Mouse (Mus musculus) E14TG2a.4 (cell line): ENCODE measurements around the gene Hist1h3b.
"Not testable (repeated sequence)": the region's sequence is repeated elsewhere in the genome, so short reads cannot be mapped to it uniquely, and the experiment has no call there.

Experiments used
- H3K27me3 ChIP-seq: 2 replicates; pipeline ENCODE4 v1.6.1; 2014; ENCODE audit warnings: low read length, control low read depth; ENCODE audit not compliant: insufficient read depth
- H3K36me3 ChIP-seq: 2 replicates; pipeline ENCODE4 v1.6.1; 2014; ENCODE audit warnings: low read length, control low read depth; ENCODE audit not compliant: insufficient read depth
- H3K4me1 ChIP-seq: replicated peaks from 2 replicates; pipeline ENCODE4 v1.6.1; 2014; ENCODE audit warnings: low read depth, low read length, control low read depth
- H3K4me3 ChIP-seq: replicated peaks from 2 replicates; pipeline ENCODE4 v1.5.1; 2014; ENCODE audit warnings: mild to moderate bottlenecking, low read length
- H3K9me3 ChIP-seq: 2 replicates; pipeline ENCODE4 v1.6.1; 2014; ENCODE audit warnings: low read length, control low read depth
- CTCF ChIP-seq: conservative IDR thresholded peaks from 2 replicates; pipeline ENCODE4 v1.5.1; 2014; ENCODE audit warnings: low read length
- NANOG ChIP-seq: IDR thresholded peaks from 2 replicates; pipeline ENCODE4 v1.6.1; 2014; ENCODE audit warnings: borderline replicate concordance, low read length, mixed read lengths
- POU5F1 ChIP-seq: IDR thresholded peaks from 2 replicates; pipeline ENCODE4 v1.6.1; 2014; ENCODE audit warnings: low read length, borderline replicate concordance

The Hist1h3b gene

GRCm38 (mm10) chr13:23747892-23748288, 4.2 kb upstream of the Hist1h3b start:
- Histone ChIP-seq H3K27me3 (no peaks in the 10 kb centered on the region), H3K4me3 (0 out of 2 replicates have a peak overlapping the region, but pooled peaks have one; percentile 55), H3K4me1 (peaks cover 45% of the 10 kb centered on the region), H3K9me3 (no peaks in the 10 kb centered on the region), H3K36me3 (no peaks in the 10 kb centered on the region)
- no peak for TF ChIP-seq CTCF
- TF ChIP-seq NANOG = no peak
- no peak for TF ChIP-seq POU5F1

DNA sequence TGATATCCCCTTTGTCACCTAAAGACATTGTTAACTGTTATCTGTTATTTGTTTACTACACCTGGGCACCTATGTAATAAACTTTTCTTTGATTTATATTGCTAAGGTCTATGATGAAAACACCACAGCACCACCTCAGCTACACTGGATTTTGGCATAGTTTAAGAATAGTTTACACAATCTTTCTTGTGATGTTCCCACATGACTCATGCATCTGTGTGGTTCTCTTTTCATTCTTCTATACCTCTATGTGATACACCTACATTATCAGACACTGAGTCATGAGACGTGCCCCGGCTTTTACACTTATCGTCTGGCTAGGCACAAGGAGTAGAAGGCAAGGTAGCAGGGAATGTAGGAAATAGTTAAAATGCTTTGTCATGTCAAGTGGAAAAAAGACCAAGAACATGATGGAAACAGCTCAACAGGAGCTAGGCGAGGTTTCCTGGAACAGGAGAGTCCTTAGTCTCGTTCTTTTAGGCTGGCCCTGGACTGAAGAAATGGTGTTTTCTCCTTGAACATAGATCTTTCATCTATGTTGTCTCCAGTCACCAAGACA, 2.4 kb upstream of the Hist1h3b start:
- TF ChIP-seq NANOG (no peak), CTCF (no peak), POU5F1 (no peak)
- Histone ChIP-seq H3K4me3 (no peak overlapping the region), H3K4me1 (peaks cover 37% of the 10 kb centered on the region), H3K27me3 (no peaks in the 10 kb centered on the region), H3K36me3 (no peaks in the 10 kb centered on the region), H3K9me3 (no peaks in the 10 kb centered on the region)

- H3K4me3 ChIP-seq = peak within 1 kb of the TSS; percentile 65
- H3K36me3 ChIP-seq, H3K27me3 ChIP-seq, H3K9me3 ChIP-seq: not testable (repeated sequence)
- H3K4me1 ChIP-seq = peaks cover 43% of the 10 kb centered on the region
Observed at GRCm38 (mm10) chr13:23750839-23751477, 1.1 kb upstream of the Hist1h3b start, which contains the start of gene Hist1h2ab. Hist1h2ab (plus strand) TSS chr13:23751126.

GRCm38 (mm10) chr13:23751478-23751956, 550 bp upstream of the Hist1h3b start:
- TF ChIP-seq POU5F1 (no peak), CTCF (no peak), NANOG (no peak)
- H3K36me3 ChIP-seq = no peaks in the 10 kb centered on the region
- peak overlapping the region; percentile 65 for H3K4me3 ChIP-seq
- H3K9me3 ChIP-seq = no peaks in the 10 kb centered on the region
- no peaks in the 10 kb centered on the region for H3K27me3 ChIP-seq
- H3K4me1 ChIP-seq = peaks cover 46% of the 10 kb centered on the region

DNA sequence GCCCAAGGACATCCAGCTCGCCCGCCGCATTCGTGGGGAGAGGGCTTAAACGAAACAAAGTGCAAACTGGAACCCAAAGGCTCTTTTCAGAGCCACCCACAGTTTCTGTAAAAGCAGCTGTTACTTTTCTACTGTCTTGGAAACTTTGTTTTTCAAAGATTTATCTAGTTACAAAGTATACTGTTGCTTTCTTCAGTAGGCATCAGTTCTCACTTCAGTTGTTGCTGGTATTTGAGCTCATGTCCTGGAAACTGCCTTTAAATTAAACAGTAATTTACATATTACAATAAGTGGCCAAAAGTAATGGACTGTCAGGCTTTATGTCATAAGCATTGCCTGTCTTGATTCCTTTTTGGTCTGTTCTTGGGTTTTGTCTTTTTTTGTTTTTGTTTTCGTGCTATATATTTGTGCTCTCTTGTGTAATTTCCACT, 690 bp downstream of the Hist1h3b start:
- Histone ChIP-seq H3K4me3 (peak overlapping the region; percentile 64), H3K27me3 (no peaks in the 10 kb centered on the region), H3K9me3 (no peaks in the 10 kb centered on the region), H3K4me1 (peaks cover 41% of the 10 kb centered on the region), H3K36me3 (no peaks in the 10 kb centered on the region)
- TF ChIP-seq POU5F1 (no peak), NANOG (no peak), CTCF (no peak)

- Histone ChIP-seq H3K36me3 (no peaks in the 10 kb centered on the region), H3K27me3 (no peaks in the 10 kb centered on the region), H3K9me3 (no peaks in the 10 kb centered on the region), H3K4me3 (peak overlapping the region; percentile 64; the same call in 1 of the 2 replicates), H3K4me1 (peaks cover 45% of the 10 kb centered on the region)
- TF ChIP-seq CTCF (no peak), NANOG (no peak), POU5F1 (no peak)
Observed at GRCm38 (mm10) chr13:23753314-23754078, 1.4 kb downstream of the Hist1h3b start.

DNA sequence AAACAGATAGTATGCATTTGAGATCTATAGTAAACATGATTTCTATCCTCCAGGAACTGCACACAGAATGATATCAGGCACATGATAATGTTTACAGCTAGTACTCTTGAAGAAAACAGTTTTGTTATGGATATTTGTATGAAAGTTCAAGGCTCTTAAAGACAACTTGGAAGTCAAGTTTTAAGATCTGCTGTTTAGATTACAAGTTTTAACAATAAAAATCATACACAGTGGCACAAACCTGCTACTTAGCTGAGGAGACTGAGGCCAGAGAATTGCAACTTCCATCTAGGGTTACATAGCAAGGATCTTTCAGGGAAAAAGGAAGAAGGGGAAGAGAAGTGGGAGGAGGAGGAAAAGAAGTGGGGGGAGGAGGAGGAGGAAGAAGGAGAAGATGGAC, 2.9 kb downstream of the Hist1h3b start:
- Histone ChIP-seq H3K27me3 (no peaks in the 10 kb centered on the region), H3K36me3 (no peaks in the 10 kb centered on the region), H3K4me1 (peaks cover 45% of the 10 kb centered on the region), H3K4me3 (no peak overlapping the region), H3K9me3 (no peaks in the 10 kb centered on the region)
- TF ChIP-seq CTCF = no peak
- TF ChIP-seq NANOG = no peak
- TF ChIP-seq POU5F1 = no peak

DNA sequence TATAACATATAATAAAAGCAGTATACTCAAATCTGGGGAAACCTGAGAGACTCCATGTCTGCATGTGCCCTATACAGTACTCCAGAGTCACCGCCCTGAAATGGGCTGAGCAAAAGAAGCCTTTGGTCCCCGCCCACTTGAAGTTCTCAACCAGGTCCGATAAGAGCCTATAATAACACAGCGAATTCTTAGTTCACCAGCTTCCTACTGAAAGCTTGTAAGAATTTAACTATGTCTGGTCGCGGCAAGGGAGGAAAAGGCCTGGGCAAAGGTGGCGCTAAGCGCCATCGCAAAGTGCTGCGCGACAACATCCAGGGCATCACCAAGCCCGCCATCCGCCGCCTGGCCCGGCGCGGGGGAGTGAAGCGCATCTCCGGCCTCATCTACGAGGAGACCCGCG, 4.7 kb downstream of the Hist1h3b start, which contains the start of gene Hist1h4b:
Gene Hist1h4b, plus strand, starts transcription at position 224 of the 400 bp plus-strand sequence.
- Histone ChIP-seq H3K4me3 (peak within 1 kb of the TSS; percentile 59), H3K9me3 (no peaks in the 10 kb centered on the region), H3K36me3 (no peaks in the 10 kb centered on the region), H3K27me3 (no peaks in the 10 kb centered on the region), H3K4me1 (peaks cover 39% of the 10 kb centered on the region)
- TF ChIP-seq CTCF (no peak), NANOG (no peak), POU5F1 (no peak)
